Mouse (Mus musculus): ENCODE data around the gene Slc36a2.

- TF ChIP-seq GATA1 (IDR thresholded peaks at IDR 0.05; ENCODE audit: low read length) (no peak), TAL1 (IDR thresholded peaks at IDR 0.05; ENCODE audit: low read length) (no peak)
Measured at GRCm38 (mm10) chr11:55133204-55133603, 51.7 kb downstream of the Slc36a2 start.
